Comparison of ENCODE assay signal across 10 mouse cellular contexts in genomic region chr12:103306720-103307119, GRCm38 (mm10). TPM values are rescaled to one million over a fixed set of nuclear protein-coding genes. Genes with fewer than 3 reads are reported as not detected.
A peak's percentile ranks its signal among the peaks of the same experiment; 100 is the strongest.
DNase-seq lines count a peak whose midpoint lies in the region; ATAC-seq and TF ChIP-seq lines count a peak whose summit lies in the region.
"Had no signal": no experiment of that assay in that cellular context is flagged by ENCODE, and none has a peak within 500 bp of the region (broad histone marks: within the 10 kb centered on the region; RNA-seq: fewer than 3 reads in every experiment).

No protein-coding gene starts in this region.

- H3K36me3 ChIP-seq in midbrain, embryonic 12.5 days: no peaks in the 10 kb centered on the region
- H3K36me3 ChIP-seq in midbrain, embryonic 13.5 days: no peaks in the 10 kb centered on the region
- H3K36me3 ChIP-seq in hindbrain, embryonic 16.5 days (ENCODE audit: control insufficient read depth, insufficient read depth, low read length): no peaks in the 10 kb centered on the region
- H3K36me3 ChIP-seq: heart, embryonic 15.5 days had no signal

- H3K4me2 ChIP-seq in midbrain, embryonic 12.5 days (replicated peaks): no peak overlapping the region
- H3K4me2 ChIP-seq in midbrain, embryonic 13.5 days (replicated peaks): no peak overlapping the region
- H3K4me2 ChIP-seq in hindbrain, embryonic 16.5 days (ENCODE audit: low read length): no peak overlapping the region
- H3K4me2 ChIP-seq: heart, embryonic 15.5 days had no signal

- intact Hi-C loops in gastrocnemius, adult 2 months (cut with DNase I): loop anchor here (1.0 kb wide), 1 partner anchor 164 kb away; no protein-coding TSS in a partner anchor

- no peak overlapping the region for H3K27ac ChIP-seq in gastrocnemius, adult 2 months
- H3K27ac ChIP-seq in midbrain, embryonic 12.5 days (replicated peaks): no peak overlapping the region
- H3K27ac ChIP-seq in midbrain, embryonic 13.5 days: no peak overlapping the region
- H3K27ac ChIP-seq in hindbrain, embryonic 16.5 days (ENCODE audit: low read depth, low read length): no peak overlapping the region
- H3K27ac ChIP-seq: heart, embryonic 15.5 days; macrophage had no signal

- ATAC-seq in midbrain, embryonic 12.5 days (ENCODE audit: low FRiP score, low read depth): peak; percentile 24; the same call in 1 of the 2 replicates
- no peak for ATAC-seq in midbrain, embryonic 13.5 days
- ATAC-seq in hindbrain, embryonic 16.5 days: peak; percentile 21; the same call in 1 of the 2 replicates
- ATAC-seq in neutrophil, adult 5-6 weeks (ENCODE audit: extremely low read depth, insufficient number of reproducible peaks, low FRiP score, poor library complexity, severe bottlenecking): peak; percentile 25; the same call in 1 of the 2 replicates

- 19% methylated on average over 3 of the region's 3 CpGs for WGBS in midbrain, embryonic 12.5 days
- WGBS in midbrain, embryonic 13.5 days: 21% methylated on average over 3 of the region's 3 CpGs
- 26% methylated on average over 3 of the region's 3 CpGs for WGBS in hindbrain, embryonic 16.5 days

- no peaks in the 10 kb centered on the region for H3K9me3 ChIP-seq in midbrain, embryonic 12.5 days
- 0 out of 2 replicates have a peak, but pooled peaks cover 3% of the 10 kb centered on the region for H3K9me3 ChIP-seq in midbrain, embryonic 13.5 days
- H3K9me3 ChIP-seq in hindbrain, embryonic 16.5 days (ENCODE audit: control insufficient read depth, low read length): no peaks in the 10 kb centered on the region
- H3K9me3 ChIP-seq: heart, embryonic 15.5 days had no signal

- H3K4me3 ChIP-seq in gastrocnemius, adult 2 months: no peak overlapping the region
- H3K4me3 ChIP-seq in midbrain, embryonic 12.5 days: no peak overlapping the region
- no peak overlapping the region for H3K4me3 ChIP-seq in midbrain, embryonic 13.5 days (replicated peaks)
- H3K4me3 ChIP-seq in hindbrain, embryonic 16.5 days (ENCODE audit: low read length): no peak overlapping the region
- H3K4me3 ChIP-seq: heart, embryonic 15.5 days had no signal

- H3K4me1 ChIP-seq in midbrain, embryonic 12.5 days: peaks cover 1% of the 10 kb centered on the region; the same call in 1 of the 2 replicates
- H3K4me1 ChIP-seq in midbrain, embryonic 13.5 days (replicated peaks): peaks cover 9% of the 10 kb centered on the region; the same call in 1 of the 2 replicates
- no peaks in the 10 kb centered on the region for H3K4me1 ChIP-seq in hindbrain, embryonic 16.5 days (ENCODE audit: control insufficient read depth, insufficient read depth, low read depth, low read length)
- H3K4me1 ChIP-seq: heart, embryonic 15.5 days had no signal

- H3K27me3 ChIP-seq in midbrain, embryonic 12.5 days: peaks cover 26% of the 10 kb centered on the region
- peaks cover 11% of the 10 kb centered on the region for H3K27me3 ChIP-seq in midbrain, embryonic 13.5 days
- no peaks in the 10 kb centered on the region for H3K27me3 ChIP-seq in hindbrain, embryonic 16.5 days (replicated peaks; ENCODE audit: control insufficient read depth, insufficient read depth, low read length)

- peak; percentile 72 for DNase-seq in gastrocnemius, adult 2 months
- no peak for DNase-seq in gastrocnemius, adult 18-20 months (ENCODE audit: low spot score)
- DNase-seq in adrenal gland, postnatal 25 days: peak; percentile 73
- no peak for DNase-seq in frontal cortex, postnatal 36 days (ENCODE audit: low spot score in 2 of 2)

- peak; percentile 71 for TF ChIP-seq CTCF in gastrocnemius, adult 2 months (IDR thresholded peaks at IDR 0.05)

- no peak overlapping the region for H3K9ac ChIP-seq in midbrain, embryonic 12.5 days (replicated peaks)
- H3K9ac ChIP-seq in midbrain, embryonic 13.5 days (replicated peaks): no peak overlapping the region
- H3K9ac ChIP-seq in hindbrain, embryonic 16.5 days (ENCODE audit: low read depth, low read length): no peak overlapping the region
- H3K9ac ChIP-seq: heart, embryonic 15.5 days had no signal

RNA-seq across cellular contexts. Expression of gene Fam181a, which starts 4.1 kb away (rescaled TPM):
- total RNA-seq in gastrocnemius, adult 2 months (2021): not detected
- not detected for total RNA-seq in gastrocnemius, adult 18-20 months (2021)
- 44.5 and 49.0 TPM in 2 replicates for polyA plus RNA-seq in midbrain, embryonic 12.5 days (2016; fragmentation: Nextera tagmentation; extraction: Ambion mirVana)
- 19.4 and 21.1 TPM in 2 replicates for polyA plus RNA-seq in midbrain, embryonic 13.5 days (2015; fragmentation: Nextera tagmentation; extraction: Ambion mirVana)
- not detected in 2 replicates for total RNA-seq in adrenal gland, postnatal 25 days (2021)
- polyA plus RNA-seq in hindbrain, embryonic 16.5 days (2015; fragmentation: Nextera tagmentation; extraction: Ambion mirVana): 5.6 and 6.0 TPM in 2 replicates
- total RNA-seq in neutrophil, adult 5-6 weeks (2017): not detected in 2 replicates
- polyA plus RNA-seq: heart, embryonic 15.5 days; macrophage had no signal

RNA-seq across cellular contexts. Expression of gene Asb2, which starts 49.1 kb away (rescaled TPM):
- total RNA-seq in gastrocnemius, adult 2 months (2021): 100 to 1,000 TPM; 548 to 725 TPM
- total RNA-seq in gastrocnemius, adult 18-20 months (2021): 100 to 1,000 TPM; 852 to 871 TPM
- polyA plus RNA-seq in midbrain, embryonic 12.5 days (2016; fragmentation: Nextera tagmentation; extraction: Ambion mirVana): 0.90 and 1.2 TPM in 2 replicates
- polyA plus RNA-seq in midbrain, embryonic 13.5 days (2015; fragmentation: Nextera tagmentation; extraction: Ambion mirVana): 0.57 and 0.82 TPM in 2 replicates
- total RNA-seq in adrenal gland, postnatal 25 days (2021): 0.85 and 1.4 TPM in 2 replicates
- 1.4 and 2.1 TPM in 2 replicates for polyA plus RNA-seq in hindbrain, embryonic 16.5 days (2015; fragmentation: Nextera tagmentation; extraction: Ambion mirVana)
- not detected in 2 replicates for total RNA-seq in neutrophil, adult 5-6 weeks (2017)

Comparison
In these comparisons a context has a peak if more than half of its experiments do, and no peak if none do; other contexts are left out.
1. DNase-seq: peak in gastrocnemius, adult 2 months (single experiment) and adrenal gland, postnatal 25 days (single experiment); none in gastrocnemius, adult 18-20 months (single experiment) and frontal cortex, postnatal 36 days (0 of 2).
2. RNA of gene Asb2, which starts 49.1 kb away (total RNA-seq): 852 to 871 TPM in gastrocnemius, adult 18-20 months and 548 to 725 TPM in gastrocnemius, adult 2 months; 0.85 to 1.4 TPM in adrenal gland, postnatal 25 days and not detected in neutrophil, adult 5-6 weeks; every median in the first group is over 100 times any median in the second.